Mouse (Mus musculus) adrenal gland, postnatal 10 days (tissue): ENCODE measurements around the gene Ddc. TPM values are rescaled to one million over a fixed set of nuclear protein-coding genes. Genes with fewer than 3 reads are reported as not detected.

Source experiments
- DNase-seq: peaks from one replicate; pipeline ENCODE4 v3.0.0; 2021; ENCODE audit warnings: mixed read lengths
- total RNA-seq, 2 experiments: library from RNA; stranded (reverse); gene quantifications; 2 replicates each; pipeline ENCODE4 v1.2.3; 2021

Ddc gene
- total RNA-seq, 2 experiments from 2014 or later: 72.6 to 85.6 TPM

DNA sequence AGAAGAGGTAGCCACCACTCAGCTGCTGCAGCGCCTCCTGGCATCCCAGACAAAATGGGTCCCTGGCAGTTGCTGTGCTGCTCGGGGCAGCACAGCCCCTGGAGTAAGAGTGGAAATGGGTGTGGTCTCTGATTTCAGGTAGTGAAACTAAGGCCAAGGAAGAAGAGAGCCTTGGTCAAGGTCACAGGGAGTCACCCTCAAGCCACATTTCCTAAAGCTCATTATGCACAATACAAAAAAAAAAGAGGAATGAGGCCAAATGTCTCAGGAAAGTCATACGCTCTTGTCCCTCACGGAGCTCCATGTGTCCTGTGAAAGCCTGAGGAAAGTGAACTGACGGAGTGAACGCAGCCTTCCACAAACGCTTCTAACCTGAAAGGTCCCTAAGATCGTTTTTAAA lies 116.2 kb downstream of the Ddc start:
- no peak for DNase-seq

DNA sequence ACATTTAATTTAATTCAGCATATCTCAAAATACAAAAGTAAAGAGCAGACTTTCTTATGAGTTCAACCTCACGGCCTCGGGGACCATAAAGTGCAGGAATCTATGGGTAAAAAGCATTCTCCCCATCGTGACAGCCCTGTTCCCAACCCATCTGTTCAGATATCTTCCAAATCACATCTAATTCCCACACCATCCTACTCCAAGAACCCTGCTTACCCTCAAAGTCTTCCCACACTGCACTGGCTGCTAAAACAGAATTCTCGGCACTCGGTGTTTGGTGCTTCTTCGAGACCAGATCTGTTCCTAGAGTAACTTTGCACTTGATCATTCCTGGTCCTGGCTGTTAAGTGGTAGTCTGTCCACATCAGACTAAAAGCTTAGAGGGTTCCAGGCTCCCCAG lies 119.6 kb downstream of the Ddc start:
- no peak for DNase-seq

DNA sequence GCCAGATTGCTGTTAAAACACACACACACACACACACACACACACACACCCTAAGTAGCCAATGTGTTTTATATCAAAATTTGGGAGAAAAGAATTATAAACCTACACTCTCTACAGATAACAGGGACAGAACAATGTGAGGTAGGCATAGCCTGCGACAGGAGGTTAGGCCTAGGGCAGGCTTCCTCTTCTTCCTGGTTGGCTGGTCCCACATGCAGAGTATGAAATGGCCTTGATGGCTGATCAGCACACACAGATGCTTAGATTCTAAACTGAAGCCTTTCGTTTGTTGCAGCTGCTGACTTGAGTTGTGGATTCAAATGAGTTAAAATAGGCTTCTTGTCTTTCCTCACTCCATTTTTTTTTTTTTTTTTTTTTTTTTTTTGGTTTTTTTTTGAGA lies 120.1 kb downstream of the Ddc start:
- no peak for DNase-seq

DNA sequence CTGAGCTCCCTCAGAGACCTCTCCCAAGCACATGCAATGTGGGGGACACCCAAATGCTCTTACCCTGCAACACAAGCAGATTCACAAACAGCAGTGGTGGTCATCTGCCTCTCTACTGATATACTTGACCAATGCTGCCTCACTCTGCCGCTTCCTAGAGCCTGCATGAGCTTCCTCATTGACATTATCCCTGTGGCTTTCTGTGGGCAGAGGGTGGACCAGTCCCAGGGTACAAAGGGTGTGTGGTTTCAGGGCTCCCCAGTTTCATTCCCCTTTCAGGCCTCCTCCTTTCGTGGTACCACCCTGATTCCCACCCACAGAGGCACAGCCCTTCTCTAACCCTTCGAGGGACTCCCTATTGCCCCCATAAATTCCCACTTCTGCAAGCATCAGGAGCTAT lies 120.7 kb downstream of the Ddc start:
- DNase-seq: no peak

DNA sequence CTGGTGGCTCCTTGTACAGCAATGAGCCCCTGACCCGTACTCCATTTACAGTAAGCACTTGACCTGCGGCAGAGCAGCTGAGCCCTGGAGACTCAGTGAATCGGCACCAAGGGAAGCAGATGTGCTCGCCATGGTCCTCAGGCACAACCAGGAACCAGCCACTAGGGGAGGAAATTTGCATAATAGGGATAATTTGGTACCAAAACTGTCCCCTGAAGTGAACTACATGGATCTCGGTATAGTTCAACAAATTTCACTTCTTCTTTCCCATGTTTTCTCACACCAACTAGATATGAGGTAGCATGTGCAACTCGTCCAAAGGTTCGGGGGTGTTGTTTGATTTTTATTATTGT lies 121.1 kb downstream of the Ddc start:
- DNase-seq: no peak

DNA sequence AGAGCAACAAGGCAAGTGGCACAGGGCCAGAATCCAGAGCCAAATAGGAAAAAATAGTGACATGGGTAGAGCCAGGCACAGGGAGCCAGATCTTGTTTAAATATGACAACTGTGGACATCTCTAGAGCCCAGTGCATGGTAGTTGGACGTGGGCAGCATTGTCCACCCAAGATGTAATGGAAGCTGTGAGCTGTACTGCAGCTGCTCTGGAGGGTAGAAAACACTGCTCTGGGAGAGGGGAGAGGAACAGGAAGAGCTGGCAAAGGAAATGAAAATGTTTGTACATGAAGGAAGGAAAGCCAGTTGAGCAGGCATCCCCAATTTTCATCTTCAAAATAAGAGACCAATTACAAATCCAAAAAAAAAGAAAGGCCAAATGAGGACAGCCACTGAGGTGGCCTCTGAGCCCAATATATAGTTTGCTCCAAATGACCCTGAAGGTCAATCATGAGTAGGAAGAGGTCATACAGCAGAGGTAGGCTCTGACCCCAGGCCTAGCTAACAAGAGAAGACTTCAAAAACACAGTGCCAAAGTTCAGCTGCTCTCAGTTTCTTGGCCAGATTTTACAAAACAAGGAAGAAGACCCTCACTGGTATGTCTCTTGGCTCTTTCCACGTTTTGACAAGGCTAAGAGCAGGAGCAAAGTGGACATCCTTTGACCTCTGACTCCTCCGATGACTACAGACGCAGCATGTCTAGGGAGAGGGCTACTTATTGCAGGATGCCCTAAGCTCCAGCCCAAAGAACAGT lies 121.7 kb downstream of the Ddc start:
- peak; percentile 36 for DNase-seq

DNA sequence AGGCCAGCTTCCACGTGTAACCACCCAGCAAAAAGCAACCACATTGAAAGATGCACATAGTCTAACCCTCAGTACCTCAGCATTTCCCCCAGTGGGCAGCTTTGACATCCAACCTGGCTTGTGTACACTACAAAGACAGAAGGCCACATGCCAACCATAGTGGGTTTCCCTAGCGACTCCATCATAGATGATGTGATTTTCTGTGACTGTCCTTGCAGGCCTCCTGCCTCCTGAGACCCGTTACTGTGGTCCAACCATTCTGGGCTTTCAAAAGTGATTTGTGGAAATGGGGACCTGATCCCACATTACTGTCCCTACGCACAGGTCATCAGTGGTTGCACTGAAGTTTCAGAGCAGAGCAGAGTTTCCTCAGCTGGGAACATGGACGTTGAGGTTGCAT lies 123.1 kb downstream of the Ddc start:
- no peak for DNase-seq

DNA sequence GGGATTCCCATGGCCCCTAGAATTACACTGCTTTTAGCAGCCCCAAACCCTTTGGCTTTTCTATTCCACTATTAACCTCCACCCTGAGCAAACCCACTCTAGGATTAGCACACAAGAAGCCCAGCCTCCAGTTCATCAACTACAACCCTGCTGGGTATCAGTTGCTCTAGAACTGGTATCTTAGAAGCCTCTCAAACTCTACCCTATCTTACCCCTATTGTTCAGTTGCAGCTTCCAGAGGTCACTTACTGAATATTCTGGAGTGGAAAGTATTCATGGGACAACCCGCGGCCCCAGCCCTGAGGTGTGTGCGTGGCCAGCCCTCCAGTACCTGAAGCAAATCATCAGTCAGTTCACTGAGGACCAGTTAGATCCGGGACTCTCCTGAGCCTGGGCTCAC lies 123.6 kb downstream of the Ddc start:
- no peak for DNase-seq

DNA sequence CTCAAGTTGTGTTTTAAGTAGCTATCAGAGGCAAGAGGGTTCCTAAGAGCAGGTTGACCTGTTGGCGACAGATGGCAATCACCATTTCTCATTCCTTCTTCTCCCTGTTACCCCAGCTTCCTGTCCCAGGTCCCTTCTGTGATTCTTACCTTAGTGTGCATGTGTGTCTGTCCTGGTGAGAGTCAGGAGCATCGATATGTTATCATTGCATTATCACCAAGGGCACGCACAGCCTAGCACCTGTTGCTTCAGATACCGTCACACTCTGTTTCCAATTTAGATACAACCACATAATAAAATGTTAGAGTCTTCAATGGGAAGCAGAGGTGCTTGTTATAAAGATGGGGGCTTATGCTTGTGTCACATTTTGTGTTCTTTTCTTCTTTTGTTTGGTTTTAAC lies 125.7 kb downstream of the Ddc start:
- no peak for DNase-seq

DNA sequence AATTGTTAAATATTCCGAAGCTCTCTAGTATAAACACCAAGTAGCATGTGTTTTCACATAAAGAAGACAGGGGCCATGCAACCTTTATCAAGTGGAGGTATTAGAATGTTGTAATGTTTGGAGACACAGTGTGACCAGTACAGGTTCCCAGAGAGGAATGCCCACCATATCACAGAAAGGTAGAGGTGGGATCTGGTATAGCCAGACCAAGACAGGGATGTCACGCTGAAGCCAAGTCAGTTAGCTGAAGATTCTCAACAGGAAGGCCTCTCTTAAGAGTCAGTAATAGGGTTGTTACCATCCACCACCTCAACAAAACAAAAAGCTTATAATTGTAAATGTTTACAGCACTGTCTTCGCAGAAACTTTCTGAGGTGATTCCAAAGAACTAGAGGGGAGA lies 127.3 kb downstream of the Ddc start:
- no peak for DNase-seq

DNA sequence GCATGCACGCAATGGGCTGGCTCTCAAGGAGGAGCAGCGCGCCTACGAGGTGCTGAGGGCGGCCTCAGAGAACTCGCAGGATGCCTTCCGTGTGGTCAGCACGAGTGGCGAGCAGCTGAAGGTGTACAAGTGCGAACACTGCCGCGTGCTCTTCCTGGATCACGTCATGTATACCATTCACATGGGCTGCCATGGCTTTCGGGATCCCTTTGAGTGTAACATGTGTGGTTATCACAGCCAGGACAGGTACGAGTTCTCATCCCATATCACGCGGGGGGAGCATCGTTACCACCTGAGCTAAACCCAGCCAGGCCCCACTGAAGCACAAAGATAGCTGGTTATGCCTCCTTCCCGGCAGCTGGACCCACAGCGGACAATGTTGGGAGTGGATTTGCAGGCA lies 128.7 kb downstream of the Ddc start:
- no peak for DNase-seq

DNA sequence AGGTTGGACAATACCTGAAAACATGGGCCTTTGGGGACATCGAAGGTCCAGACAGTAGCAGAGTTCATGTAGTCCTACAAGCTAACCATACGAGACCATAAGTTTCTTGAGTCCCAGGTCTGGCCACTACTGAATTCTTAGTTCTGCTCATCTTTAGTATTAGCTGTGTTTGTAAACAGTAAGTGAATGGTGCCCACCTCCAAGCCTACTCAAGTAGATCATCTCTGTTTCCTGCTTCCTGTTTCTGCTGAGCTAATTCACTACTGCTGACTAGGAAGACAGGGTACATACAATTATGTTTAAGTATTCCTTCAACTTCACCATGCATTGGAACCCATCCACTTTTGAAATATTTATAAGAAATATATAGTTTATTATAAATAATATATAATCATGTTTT lies 129.9 kb downstream of the Ddc start:
- no peak for DNase-seq

DNA sequence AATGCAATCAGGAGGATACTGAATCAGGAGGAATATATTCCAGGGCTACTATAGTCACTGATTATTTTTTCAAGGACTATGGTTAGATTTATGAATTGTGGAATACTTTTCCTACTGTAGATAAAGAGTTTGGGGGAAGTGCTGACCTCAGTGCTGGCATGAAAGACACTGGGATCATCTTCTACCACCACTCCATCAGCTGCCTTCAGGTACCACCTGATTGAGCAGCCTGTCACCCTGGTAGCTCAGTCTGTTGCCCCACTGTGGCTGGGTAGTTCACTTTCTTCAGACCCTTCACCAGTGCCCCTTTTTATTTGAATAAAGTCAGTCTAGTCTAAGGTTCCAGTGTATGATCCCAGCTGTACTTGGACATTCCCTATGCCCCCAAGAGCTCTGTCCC lies 131.2 kb downstream of the Ddc start:
- DNase-seq: no peak

DNA sequence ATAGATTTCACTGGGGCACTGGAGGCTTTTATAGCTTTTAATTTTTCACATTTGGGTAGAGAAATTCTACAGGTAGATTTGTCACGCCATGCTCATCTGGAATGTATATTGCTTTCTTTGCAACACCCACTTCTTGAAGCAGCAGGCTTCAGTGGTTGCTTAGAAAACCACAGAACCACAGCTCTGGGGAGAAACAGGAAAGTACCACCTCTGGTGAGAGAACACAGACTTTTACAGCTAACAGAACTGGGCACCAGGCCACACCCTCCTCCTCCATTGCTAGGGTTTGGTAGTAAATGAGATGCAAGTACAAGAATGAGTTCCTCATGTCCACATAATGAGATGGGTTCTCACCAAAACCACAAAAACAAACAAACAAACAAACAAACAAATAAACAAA lies 131.8 kb downstream of the Ddc start:
- DNase-seq: no peak

DNA sequence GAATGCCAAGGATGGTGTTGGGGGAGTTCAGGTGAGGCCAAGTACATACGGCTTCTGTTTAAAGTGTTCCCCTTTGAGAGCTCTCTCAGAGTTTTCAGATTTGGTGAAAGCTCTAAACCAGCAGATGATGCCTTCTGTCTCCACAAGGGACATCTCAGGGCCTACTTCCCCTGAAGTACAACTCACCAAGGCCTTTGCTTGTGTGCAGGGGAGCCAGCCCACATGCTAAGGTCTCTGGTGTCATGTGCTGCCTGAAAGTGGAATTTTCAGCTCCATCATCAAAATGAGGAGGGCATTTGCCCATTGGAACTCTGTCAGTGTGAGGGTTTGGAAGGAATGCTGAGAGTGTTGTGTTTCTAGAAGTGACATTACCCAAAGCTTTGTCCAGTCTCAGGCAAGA lies 132.5 kb downstream of the Ddc start:
- DNase-seq: no peak

Other genes starting within 250 kb of the Ddc start
- gene Ikzf1, start 213.1 kb downstream of the Ddc start, total RNA-seq: 1 to 10 TPM; 9.3 to 9.9 TPM
- 10 to 100 TPM in 1 of 2 experiments, 1 to 10 TPM in 1; 8.9 to 12.1 TPM for gene Fignl1, start 89.2 kb downstream of the Ddc start, total RNA-seq
- gene Grb10, start 140.5 kb upstream of the Ddc start, total RNA-seq: 100 to 1,000 TPM; 185 to 186 TPM